Mouse (Mus musculus) megakaryocyte, embryonic 14.5 days (primary cell): ENCODE measurements around the gene Omd.

Source experiments
- FLI1 ChIP-seq: IDR thresholded peaks from 2 replicates; pipeline ENCODE4 v1.6.1; 2012; ENCODE audit warnings: low read length, inconsistent platforms, mixed read lengths
- GATA1 ChIP-seq: IDR thresholded peaks from 3 replicates; pipeline ENCODE4 v1.6.1; 2012; ENCODE audit warnings: mixed read lengths, low read length, inconsistent platforms, borderline replicate concordance

DNA sequence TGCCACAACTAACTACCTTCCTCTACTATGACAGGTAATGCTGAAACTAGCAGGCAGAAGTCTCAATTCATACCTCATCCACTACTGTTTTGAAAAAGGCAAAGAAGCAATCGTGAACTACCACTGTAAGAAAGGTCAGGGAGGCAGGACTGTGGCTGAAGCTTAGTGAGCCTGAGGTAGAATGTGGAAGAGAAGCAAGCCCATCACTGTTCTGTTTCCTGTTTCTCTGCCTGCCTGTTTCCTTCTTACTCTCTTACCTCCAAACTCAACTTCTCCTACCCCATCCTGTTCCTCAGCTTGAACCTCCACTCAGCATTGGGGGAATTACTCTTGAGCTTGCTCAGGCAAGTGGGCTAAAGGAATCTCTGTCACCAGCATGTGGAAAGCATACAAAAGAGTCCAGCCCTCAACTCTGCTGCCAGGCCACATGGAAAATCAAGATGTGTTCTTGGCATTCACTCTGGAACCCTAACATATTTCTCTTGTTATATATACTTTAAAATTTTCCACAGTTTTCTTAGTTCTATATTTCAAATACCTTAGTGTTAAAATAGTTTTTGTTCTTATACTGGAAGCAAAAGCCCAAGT is 34.6 kb upstream of the Omd start:
- TF ChIP-seq GATA1 (no peak), FLI1 (no peak)
